Mouse (Mus musculus) embryonic facial prominence, embryonic 13.5 days (tissue): Measurements from ENCODE around the gene Dsel. TPM values are rescaled to one million over a fixed set of nuclear protein-coding genes. Genes with fewer than 3 reads are reported as not detected.

Experiments used
- ATAC-seq: fragments of 200-750 bp; cut with Nextera tagmentation; 2 replicates; pipeline ENCODE4 v1.8.0; 2017; ENCODE audit warnings: low read depth; ENCODE audit not compliant: insufficient number of reproducible peaks, insufficient read depth, low FRiP score, low TSS enrichment
- H3K27ac ChIP-seq: fragments of 300-500 bp; sonication (generic); 2 replicates; pipeline ENCODE4 v1.5.1; 2015; ENCODE audit warnings: moderate library complexity, mild to moderate bottlenecking, inconsistent platforms
- H3K27me3 ChIP-seq: fragments of 300-500 bp; sonication (generic); 2 replicates; pipeline ENCODE4 v1.6.1; 2015; ENCODE audit warnings: mild to moderate bottlenecking, inconsistent platforms
- H3K36me3 ChIP-seq: fragments of 300-500 bp; sonication (generic); 2 replicates; pipeline ENCODE4 v1.6.1; 2015; ENCODE audit warnings: mild to moderate bottlenecking, inconsistent platforms
- H3K4me1 ChIP-seq: fragments of 300-500 bp; sonication (generic); 2 replicates; pipeline ENCODE4 v1.6.1; 2015; ENCODE audit warnings: inconsistent platforms
- H3K4me2 ChIP-seq: fragments of 300-500 bp; sonication (generic); 2 replicates; pipeline ENCODE4 v1.6.1; 2015; ENCODE audit warnings: moderate library complexity, mild to moderate bottlenecking, inconsistent platforms
- H3K4me3 ChIP-seq: fragments of 300-500 bp; sonication (generic); 2 replicates; pipeline ENCODE4 v1.5.1; 2015; ENCODE audit warnings: mild to moderate bottlenecking, inconsistent platforms
- H3K9ac ChIP-seq: fragments of 300-500 bp; sonication (generic); 2 replicates; pipeline ENCODE4 v1.6.1; 2015; ENCODE audit warnings: mild to moderate bottlenecking, inconsistent platforms
- H3K9me3 ChIP-seq: fragments of 300-500 bp; sonication (generic); 2 replicates; pipeline ENCODE4 v1.6.1; 2016; ENCODE audit warnings: inconsistent platforms
- WGBS: fragments of 180-500 bp; shearing (Covaris S2); methylation state at CpG from one replicate; pipeline ENCODE4 v1.1.7; 2015; ENCODE audit warnings: mixed read lengths; 5-methylcytosine and 5-hydroxymethylcytosine counted together
- polyA plus RNA-seq: library from polyadenylated mRNA; unstranded; fragments of >200 nt; fragmentation: Nextera tagmentation; extraction: Ambion mirVana; gene quantifications from 2 replicates; pipeline ENCODE4 v1.2.1, GENCODE M21; 2015

Gene Dsel
- 16.5 and 19.9 TPM in 2 replicates for polyA plus RNA-seq

GRCm38 (mm10) chr1:111864779-111865165 lies at the start of gene Dsel:
Gene Dsel, minus strand, starts transcription at chr1:111864918.
- Histone ChIP-seq H3K4me2 (peak within 1 kb of the TSS; percentile 66), H3K36me3 (0 out of 2 replicates have a peak, but pooled peaks cover 5% of the 10 kb centered on the region), H3K9me3 (no peaks in the 10 kb centered on the region), H3K4me3 (peak within 1 kb of the TSS; percentile 85), H3K27ac (peak within 1 kb of the TSS; percentile 98), H3K9ac (peak within 1 kb of the TSS; percentile 92), H3K4me1 (peaks cover 15% of the 10 kb centered on the region; the same call in 1 of the 2 replicates), H3K27me3 (no peaks in the 10 kb centered on the region)
- peak; percentile 97 for ATAC-seq
- under 1% methylated on average over 33 of the region's 33 CpGs for WGBS

GRCm38 (mm10) chr1:111911424-111911823 lies 46.7 kb upstream of the Dsel start:
- no peaks in the 10 kb centered on the region for H3K4me1 ChIP-seq
- 54% methylated on average over 1 of the region's 1 CpGs for WGBS
- no peak for ATAC-seq

GRCm38 (mm10) chr1:111883336-111883735 lies 18.6 kb upstream of the Dsel start:
- H3K9ac ChIP-seq: no peak overlapping the region
- 85% methylated on average over 3 of the region's 3 CpGs for WGBS
- H3K4me2 ChIP-seq: no peak overlapping the region
- no peak for ATAC-seq
- no peaks in the 10 kb centered on the region for H3K4me1 ChIP-seq
- H3K9me3 ChIP-seq: no peaks in the 10 kb centered on the region
- no peaks in the 10 kb centered on the region for H3K27me3 ChIP-seq
- H3K36me3 ChIP-seq: no peaks in the 10 kb centered on the region
- no peak overlapping the region for H3K27ac ChIP-seq
- no peak overlapping the region for H3K4me3 ChIP-seq

More at GRCm38 (mm10) chr1:111911424-111911823, 46.7 kb upstream of the Dsel start:
- H3K36me3 ChIP-seq: no peaks in the 10 kb centered on the region
- H3K9me3 ChIP-seq: no peaks in the 10 kb centered on the region
- H3K4me3 ChIP-seq: no peak overlapping the region
- H3K4me2 ChIP-seq: no peak overlapping the region
- no peak overlapping the region for H3K9ac ChIP-seq
- no peaks in the 10 kb centered on the region for H3K27me3 ChIP-seq
- no peak overlapping the region for H3K27ac ChIP-seq

- no peak for ATAC-seq
- no peaks in the 10 kb centered on the region for H3K36me3 ChIP-seq
- no peaks in the 10 kb centered on the region for H3K9me3 ChIP-seq
- no peaks in the 10 kb centered on the region for H3K4me1 ChIP-seq
- no peak overlapping the region for H3K27ac ChIP-seq
- no peak overlapping the region for H3K4me2 ChIP-seq
- H3K27me3 ChIP-seq: no peaks in the 10 kb centered on the region
- no peak overlapping the region for H3K4me3 ChIP-seq
- no peak overlapping the region for H3K9ac ChIP-seq
These were observed 11.1 kb upstream of the Dsel start for GRCm38 (mm10) chr1:111875784-111876183.

GRCm38 (mm10) chr1:111873196-111873595 lies 8.5 kb upstream of the Dsel start:
- Histone ChIP-seq H3K4me2 (no peak overlapping the region), H3K9me3 (no peaks in the 10 kb centered on the region), H3K36me3 (no peaks in the 10 kb centered on the region), H3K27ac (no peak overlapping the region), H3K27me3 (no peaks in the 10 kb centered on the region), H3K9ac (no peak overlapping the region), H3K4me1 (no peaks in the 10 kb centered on the region), H3K4me3 (no peak overlapping the region)
- ATAC-seq: no peak

GRCm38 (mm10) chr1:111865467-111865866 lies 749 bp upstream of the Dsel start:
- no peaks in the 10 kb centered on the region for H3K9me3 ChIP-seq
- H3K27me3 ChIP-seq: no peaks in the 10 kb centered on the region
- H3K27ac ChIP-seq: peak overlapping the region; percentile 98; the same call in 1 of the 2 replicates
- H3K4me3 ChIP-seq: peak overlapping the region; percentile 85
- H3K36me3 ChIP-seq: 0 out of 2 replicates have a peak, but pooled peaks cover 5% of the 10 kb centered on the region
- no peak overlapping the region for H3K9ac ChIP-seq
- peak overlapping the region; percentile 66 for H3K4me2 ChIP-seq
- H3K4me1 ChIP-seq: peaks cover 15% of the 10 kb centered on the region; the same call in 1 of the 2 replicates
- no peak for ATAC-seq
- 34% methylated on average over 2 of the region's 2 CpGs for WGBS

- H3K9ac ChIP-seq: peak overlapping the region; percentile 92
- ATAC-seq: peak; percentile 77
- peak overlapping the region; percentile 98 for H3K27ac ChIP-seq
- under 1% methylated on average over 41 of the region's 41 CpGs for WGBS
- peak overlapping the region; percentile 85 for H3K4me3 ChIP-seq
- H3K9me3 ChIP-seq: no peaks in the 10 kb centered on the region
- H3K27me3 ChIP-seq: no peaks in the 10 kb centered on the region
- H3K4me2 ChIP-seq: peak overlapping the region; percentile 66
- H3K4me1 ChIP-seq: peaks cover 15% of the 10 kb centered on the region; the same call in 1 of the 2 replicates
- H3K36me3 ChIP-seq: 0 out of 2 replicates have a peak, but pooled peaks cover 5% of the 10 kb centered on the region
These were observed 497 bp downstream of the Dsel start for GRCm38 (mm10) chr1:111864063-111864778.

GRCm38 (mm10) chr1:111857852-111858251 lies 6.9 kb downstream of the Dsel start:
- Histone ChIP-seq H3K27me3 (no peaks in the 10 kb centered on the region), H3K9me3 (no peaks in the 10 kb centered on the region), H3K4me2 (no peak overlapping the region), H3K4me3 (no peak overlapping the region), H3K4me1 (peaks cover 15% of the 10 kb centered on the region; the same call in 1 of the 2 replicates), H3K27ac (no peak overlapping the region), H3K36me3 (0 out of 2 replicates have a peak, but pooled peaks cover 5% of the 10 kb centered on the region), H3K9ac (no peak overlapping the region)
- ATAC-seq: no peak
- WGBS: 37% methylated on average over 1 of the region's 1 CpGs

GRCm38 (mm10) chr1:111852439-111852838 lies 12.3 kb downstream of the Dsel start:
- 86% methylated on average over 8 of the region's 8 CpGs for WGBS
- no peaks in the 10 kb centered on the region for H3K36me3 ChIP-seq
- H3K27me3 ChIP-seq: no peaks in the 10 kb centered on the region
- H3K4me1 ChIP-seq: no peaks in the 10 kb centered on the region
- no peak overlapping the region for H3K4me2 ChIP-seq
- no peak for ATAC-seq
- H3K4me3 ChIP-seq: no peak overlapping the region
- H3K9me3 ChIP-seq: no peaks in the 10 kb centered on the region
- no peak overlapping the region for H3K9ac ChIP-seq
- H3K27ac ChIP-seq: no peak overlapping the region

- H3K9ac ChIP-seq: no peak overlapping the region
- no peak for ATAC-seq
- no peaks in the 10 kb centered on the region for H3K4me1 ChIP-seq
- no peak overlapping the region for H3K27ac ChIP-seq
- no peak overlapping the region for H3K4me3 ChIP-seq
- no peaks in the 10 kb centered on the region for H3K9me3 ChIP-seq
- H3K4me2 ChIP-seq: no peak overlapping the region
- H3K36me3 ChIP-seq: no peaks in the 10 kb centered on the region
- H3K27me3 ChIP-seq: no peaks in the 10 kb centered on the region
- 67% methylated on average over 2 of the region's 2 CpGs for WGBS
These were observed 31.0 kb downstream of the Dsel start for GRCm38 (mm10) chr1:111833583-111834225.
